In the genomic region with DNA sequence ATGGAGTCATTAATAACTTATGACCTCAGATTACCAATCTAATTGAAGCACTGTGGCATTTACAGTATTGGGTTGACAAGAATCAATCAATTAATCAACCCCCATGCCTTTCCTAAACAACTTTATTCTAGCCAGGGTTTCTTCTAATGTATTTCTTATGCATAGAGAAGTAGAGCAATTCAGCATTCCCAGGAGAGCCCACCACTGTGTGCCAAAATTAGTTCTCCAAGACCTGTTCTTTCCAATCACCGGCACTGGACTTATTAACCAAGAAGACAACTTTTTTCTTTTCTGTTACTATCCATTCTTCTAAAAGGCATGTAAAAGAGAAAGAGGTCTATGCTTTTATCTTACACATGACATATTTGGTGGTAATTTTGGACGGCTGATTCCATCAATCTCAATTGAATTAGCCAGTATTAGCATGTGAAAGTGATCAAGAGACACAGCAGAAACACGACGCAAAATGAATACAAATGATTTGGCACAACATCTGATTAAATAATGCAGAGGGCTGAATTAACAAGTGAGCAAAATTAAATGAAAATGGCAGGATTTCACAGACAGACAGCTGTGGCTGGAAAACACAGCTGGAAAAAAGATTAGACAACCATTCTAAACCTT, we compare ENCODE assay signal across 27 mouse cellular contexts.
DNase-seq lines count a peak whose midpoint lies in the region; ATAC-seq and TF ChIP-seq lines count a peak whose summit lies in the region.
"Had no signal": no experiment of that assay in that cellular context is flagged by ENCODE, and none has a peak within 500 bp of the region (broad histone marks: within the 10 kb centered on the region; RNA-seq: fewer than 3 reads in every experiment).

No protein-coding gene starts in this region.

- no peak for DNase-seq in hindbrain, embryonic 11.5 days (ENCODE audit: low spot score)
- no peak for DNase-seq in neural tube, embryonic 10.5 days (ENCODE audit: extremely low spot score, low spot score)
- DNase-seq in hindbrain, embryonic 14.5 days (ENCODE audit: low spot score), result peak; percentile 62
- peak; percentile 64 for DNase-seq in midbrain, postnatal 0 days (ENCODE audit: low spot score)
- no peak for DNase-seq in right cerebral cortex, postnatal 36 days (ENCODE audit: low spot score in 2 of 2)
- DNase-seq: adrenal gland, adult 8-10 months; B cell, adult 2 months; cerebellum, adult 8-10 months; cerebellum, postnatal 25 days; gastrocnemius, postnatal 10 days; kidney, postnatal 14 days; layer of hippocampus, adult 9-11 months; liver, embryonic 13.5 days; lung, adult 18-20 months; lung, postnatal 4 days; thymus, postnatal 4 days had no signal

- H3K9ac ChIP-seq in hindbrain, embryonic 12.5 days, result no peak overlapping the region
- H3K9ac ChIP-seq in hindbrain, embryonic 11.5 days (ENCODE audit: low read depth, low read length), result no peak overlapping the region
- no peak overlapping the region for H3K9ac ChIP-seq in neural tube, embryonic 12.5 days
- H3K9ac ChIP-seq in hindbrain, embryonic 14.5 days, result no peak overlapping the region
- no peak overlapping the region for H3K9ac ChIP-seq in midbrain, postnatal 0 days (replicated peaks; ENCODE audit: low read length, poor library complexity, severe bottlenecking)
- H3K9ac ChIP-seq: heart, embryonic 15.5 days; limb, embryonic 15.5 days; liver, embryonic 13.5 days had no signal

- TF ChIP-seq CTCF in midbrain, postnatal 0 days (IDR thresholded peaks at IDR 0.05), result no peak

- no peak overlapping the region for H3K4me2 ChIP-seq in hindbrain, embryonic 12.5 days (replicated peaks)
- no peak overlapping the region for H3K4me2 ChIP-seq in hindbrain, embryonic 11.5 days (replicated peaks; ENCODE audit: low read depth, low read length)
- H3K4me2 ChIP-seq in neural tube, embryonic 12.5 days (replicated peaks), result no peak overlapping the region
- no peak overlapping the region for H3K4me2 ChIP-seq in hindbrain, embryonic 14.5 days (replicated peaks)
- no peak overlapping the region for H3K4me2 ChIP-seq in midbrain, postnatal 0 days (ENCODE audit: low read depth, low read length, poor library complexity, severe bottlenecking)
- H3K4me2 ChIP-seq: heart, embryonic 15.5 days; limb, embryonic 15.5 days; liver, embryonic 13.5 days had no signal

- peak; percentile 38; the same call in 1 of the 2 replicates for ATAC-seq in hindbrain, embryonic 12.5 days (ENCODE audit: low FRiP score)
- no peak for ATAC-seq in hindbrain, embryonic 11.5 days (ENCODE audit: low FRiP score)
- ATAC-seq in neural tube, embryonic 12.5 days (ENCODE audit: low FRiP score, low read depth), result 0 out of 2 replicates have a peak, but pooled peaks have one; percentile 21
- peak; percentile 43; the same call in 1 of the 2 replicates for ATAC-seq in hindbrain, embryonic 14.5 days (ENCODE audit: low FRiP score)
- no peak for ATAC-seq in midbrain, postnatal 0 days (ENCODE audit: low FRiP score)
- ATAC-seq: activated CD4-positive, CD25-positive, alpha-beta regulatory T cell, adult 4 months; intestine, postnatal 0 days; lung, postnatal 0 days had no signal

- H3K9me3 ChIP-seq in hindbrain, embryonic 12.5 days (replicated peaks), result no peaks in the 10 kb centered on the region
- H3K9me3 ChIP-seq in hindbrain, embryonic 11.5 days (ENCODE audit: control insufficient read depth, low read length), result no peaks in the 10 kb centered on the region
- no peaks in the 10 kb centered on the region for H3K9me3 ChIP-seq in neural tube, embryonic 12.5 days
- H3K9me3 ChIP-seq in hindbrain, embryonic 14.5 days (ENCODE audit: control insufficient read depth, low read length), result no peaks in the 10 kb centered on the region
- no peaks in the 10 kb centered on the region for H3K9me3 ChIP-seq in midbrain, postnatal 0 days (ENCODE audit: low read length)
- H3K9me3 ChIP-seq: heart, embryonic 10.5 days; heart, embryonic 15.5 days; limb, embryonic 10.5 days; limb, embryonic 15.5 days; liver, embryonic 13.5 days had no signal

- H3K36me3 ChIP-seq in hindbrain, embryonic 12.5 days, result no peaks in the 10 kb centered on the region
- H3K36me3 ChIP-seq in hindbrain, embryonic 11.5 days (ENCODE audit: control insufficient read depth, insufficient read depth, low read length), result no peaks in the 10 kb centered on the region
- H3K36me3 ChIP-seq in neural tube, embryonic 12.5 days, result no peaks in the 10 kb centered on the region
- no peaks in the 10 kb centered on the region for H3K36me3 ChIP-seq in hindbrain, embryonic 14.5 days (replicated peaks; ENCODE audit: control insufficient read depth, insufficient read depth)
- no peaks in the 10 kb centered on the region for H3K36me3 ChIP-seq in midbrain, postnatal 0 days (ENCODE audit: insufficient read depth, low read length)
- H3K36me3 ChIP-seq: heart, embryonic 10.5 days; heart, embryonic 15.5 days; limb, embryonic 10.5 days; limb, embryonic 15.5 days; liver, embryonic 13.5 days had no signal

- no peaks in the 10 kb centered on the region for H3K27me3 ChIP-seq in hindbrain, embryonic 12.5 days
- H3K27me3 ChIP-seq in hindbrain, embryonic 11.5 days (ENCODE audit: control insufficient read depth, insufficient read depth, low read length), result no peaks in the 10 kb centered on the region
- H3K27me3 ChIP-seq in neural tube, embryonic 12.5 days (replicated peaks), result no peaks in the 10 kb centered on the region
- no peaks in the 10 kb centered on the region for H3K27me3 ChIP-seq in hindbrain, embryonic 14.5 days (ENCODE audit: control insufficient read depth, insufficient read depth, low read length)
- no peaks in the 10 kb centered on the region for H3K27me3 ChIP-seq in midbrain, postnatal 0 days (ENCODE audit: insufficient read depth, low read length)
- H3K27me3 ChIP-seq: CH12.LX; heart, embryonic 15.5 days; limb, embryonic 15.5 days; liver, embryonic 13.5 days; megakaryocyte, embryonic 14.5 days had no signal

- no peaks in the 10 kb centered on the region for H3K4me1 ChIP-seq in hindbrain, embryonic 12.5 days
- H3K4me1 ChIP-seq in hindbrain, embryonic 11.5 days (replicated peaks; ENCODE audit: control insufficient read depth, insufficient read depth, low read length), result no peaks in the 10 kb centered on the region
- H3K4me1 ChIP-seq in neural tube, embryonic 12.5 days, result no peaks in the 10 kb centered on the region
- no peaks in the 10 kb centered on the region for H3K4me1 ChIP-seq in hindbrain, embryonic 14.5 days (replicated peaks; ENCODE audit: control insufficient read depth, insufficient read depth, low read length)
- H3K4me1 ChIP-seq in midbrain, postnatal 0 days (ENCODE audit: insufficient read depth, low read length), result no peaks in the 10 kb centered on the region
- H3K4me1 ChIP-seq: heart, embryonic 10.5 days; heart, embryonic 15.5 days; limb, embryonic 10.5 days; limb, embryonic 15.5 days; liver, embryonic 13.5 days; megakaryocyte, embryonic 14.5 days had no signal

- no peak overlapping the region for H3K27ac ChIP-seq in hindbrain, embryonic 12.5 days
- no peak overlapping the region for H3K27ac ChIP-seq in hindbrain, embryonic 11.5 days (ENCODE audit: low read depth, low read length)
- no peak overlapping the region for H3K27ac ChIP-seq in neural tube, embryonic 12.5 days
- no peak overlapping the region for H3K27ac ChIP-seq in hindbrain, embryonic 14.5 days
- no peak overlapping the region for H3K27ac ChIP-seq in midbrain, postnatal 0 days (ENCODE audit: low read depth, low read length)
- H3K27ac ChIP-seq: heart, embryonic 10.5 days; heart, embryonic 15.5 days; limb, embryonic 10.5 days; limb, embryonic 15.5 days; liver, embryonic 13.5 days had no signal

- no peak overlapping the region for H3K4me3 ChIP-seq in hindbrain, embryonic 12.5 days
- no peak overlapping the region for H3K4me3 ChIP-seq in hindbrain, embryonic 11.5 days (ENCODE audit: low read depth, low read length)
- no peak overlapping the region for H3K4me3 ChIP-seq in neural tube, embryonic 12.5 days
- no peak overlapping the region for H3K4me3 ChIP-seq in hindbrain, embryonic 14.5 days (replicated peaks; ENCODE audit: low read length)
- H3K4me3 ChIP-seq in midbrain, postnatal 0 days (ENCODE audit: low read depth, low read length), result no peak overlapping the region
- H3K4me3 ChIP-seq: heart, embryonic 10.5 days; heart, embryonic 15.5 days; limb, embryonic 10.5 days; limb, embryonic 15.5 days; liver, embryonic 13.5 days; megakaryocyte, embryonic 14.5 days had no signal

- 46% methylated on average over 4 of the region's 4 CpGs for WGBS in hindbrain, embryonic 12.5 days
- 58% methylated on average over 4 of the region's 4 CpGs for whole genome bisulfite sequencing in hindbrain, embryonic 11.5 days
- WGBS in neural tube, embryonic 12.5 days, result 63% methylated on average over 4 of the region's 4 CpGs
- 35% methylated on average over 4 of the region's 4 CpGs for WGBS in hindbrain, embryonic 14.5 days
- 34% methylated on average over 4 of the region's 4 CpGs for WGBS in midbrain, postnatal 0 days

Comparison
In these comparisons a context has a peak if more than half of its experiments do, and no peak if none do; other contexts are left out.
1. ATAC-seq: peak in hindbrain, embryonic 12.5 days (single experiment), neural tube, embryonic 12.5 days (single experiment) and hindbrain, embryonic 14.5 days (single experiment); none in hindbrain, embryonic 11.5 days (single experiment) and midbrain, postnatal 0 days (single experiment).
2. DNase-seq: peak in hindbrain, embryonic 14.5 days (single experiment) and midbrain, postnatal 0 days (single experiment); none in hindbrain, embryonic 11.5 days (single experiment), neural tube, embryonic 10.5 days (single experiment) and right cerebral cortex, postnatal 36 days (0 of 2).